Mouse (Mus musculus) spleen, postnatal 36 days (tissue): Measurements from ENCODE around the gene Vars.
"Not testable (repeated sequence)": the region's sequence is repeated elsewhere in the genome, so short reads cannot be mapped to it uniquely, and the experiment has no call there.

Experiments used
- DNase-seq, 2 experiments: peaks; one replicate each; pipeline ENCODE4 v3.0.0; 2022; ENCODE audit warnings: low spot score in 2 of 2, mixed read lengths in 1 of 2

Gene Vars

GRCm38 (mm10) chr17:35003022-35003838, 2.4 kb downstream of the Vars start:
- DNase-seq, result no peak

- no peak for DNase-seq
Observed at GRCm38 (mm10) chr17:35004075-35004717, 3.4 kb downstream of the Vars start.

GRCm38 (mm10) chr17:35005158-35005557, 4.4 kb downstream of the Vars start:
- no peak for DNase-seq

DNA sequence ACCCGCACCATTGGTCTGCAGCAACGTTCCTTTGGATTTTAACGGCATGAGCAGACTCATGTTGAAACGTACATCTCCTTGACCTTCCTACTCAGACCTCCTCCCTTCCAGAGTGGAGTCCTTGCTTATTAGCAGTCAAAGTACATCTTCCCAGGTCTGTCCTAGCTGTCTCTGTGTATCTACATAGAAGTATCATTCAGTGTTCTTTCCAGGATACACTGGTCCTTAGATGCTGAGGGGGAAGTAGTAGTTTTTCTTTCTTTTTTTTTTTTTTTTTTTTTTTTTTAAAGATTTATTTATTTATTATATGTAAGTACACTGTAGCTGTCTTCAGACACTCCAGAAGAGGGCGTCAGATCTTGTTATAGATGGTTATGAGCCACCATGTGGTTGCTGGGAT, 5.1 kb downstream of the Vars start:
- DNase-seq, result not testable (repeated sequence)

- DNase-seq, result no peak
Observed at GRCm38 (mm10) chr17:35007387-35007991, 6.7 kb downstream of the Vars start.

DNA sequence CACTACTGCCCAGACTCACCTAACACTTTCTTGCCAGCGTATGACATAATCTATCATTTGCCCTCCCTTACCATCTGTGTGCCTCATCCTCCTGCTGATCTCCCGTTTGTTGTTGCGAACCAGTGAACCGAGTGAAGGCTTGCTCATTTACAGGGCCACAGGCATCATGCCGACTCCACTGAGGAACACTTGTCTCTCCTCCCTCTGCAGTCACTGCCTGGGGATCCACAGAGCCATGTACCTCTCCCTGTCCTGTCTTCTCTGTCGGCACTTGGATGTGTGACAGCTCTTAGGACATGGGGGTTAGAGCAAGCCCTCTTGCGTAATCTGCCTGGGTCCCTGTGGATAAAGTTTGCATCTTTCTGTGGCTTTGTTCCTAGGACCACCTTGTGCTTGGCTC, 8.8 kb downstream of the Vars start:
- DNase-seq, result no peak

DNA sequence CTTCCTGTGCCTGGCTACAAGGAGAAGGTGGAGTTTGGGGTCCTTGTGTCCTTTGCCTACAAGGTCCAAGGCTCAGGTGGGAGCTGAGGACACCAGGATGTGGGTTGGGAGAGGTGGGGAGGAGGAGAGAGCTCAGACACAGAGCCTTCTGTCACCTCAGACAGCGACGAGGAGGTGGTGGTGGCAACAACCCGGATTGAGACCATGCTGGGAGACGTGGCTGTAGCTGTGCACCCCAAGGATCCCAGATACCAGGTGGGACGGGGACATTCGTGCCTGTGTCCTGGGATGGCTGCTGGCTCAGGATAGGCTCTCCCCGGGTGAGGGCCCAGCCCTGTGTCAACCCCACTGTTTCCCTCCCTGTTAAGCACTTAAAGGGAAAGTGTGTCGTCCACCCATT, 10.7 kb downstream of the Vars start:
- no peak for DNase-seq

GRCm38 (mm10) chr17:35012430-35012829, 11.6 kb downstream of the Vars start:
- no peak for DNase-seq

GRCm38 (mm10) chr17:35013221-35013620, 12.4 kb downstream of the Vars start:
- DNase-seq, result no peak

DNA sequence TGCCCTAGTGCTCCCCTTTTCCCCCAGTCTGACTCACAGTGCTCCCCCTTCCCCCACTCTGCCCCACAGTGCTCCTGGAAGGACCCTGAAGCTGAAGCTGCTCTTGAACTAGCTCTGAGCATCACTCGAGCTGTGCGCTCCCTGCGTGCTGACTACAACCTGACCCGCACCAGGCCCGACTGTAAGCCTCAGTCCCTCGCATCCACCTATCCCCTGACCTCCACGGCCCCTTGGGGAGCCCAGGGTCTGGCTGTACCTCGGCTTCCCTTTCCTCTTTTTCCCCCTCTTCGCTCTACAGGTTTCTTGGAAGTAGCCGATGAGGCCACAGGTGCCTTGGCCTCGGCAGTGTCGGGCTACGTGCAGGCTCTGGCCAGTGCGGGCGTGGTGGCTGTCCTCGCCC, 14.5 kb downstream of the Vars start:
- DNase-seq, result no peak

- DNase-seq, result no peak
Observed at GRCm38 (mm10) chr17:35016376-35016775, 15.6 kb downstream of the Vars start, which contains the start of gene Vwa7. Vwa7 (plus strand) TSS chr17:35016579.

GRCm38 (mm10) chr17:35016791-35017705, 16.3 kb downstream of the Vars start:
- DNase-seq, result no peak

GRCm38 (mm10) chr17:35017706-35018030, 16.9 kb downstream of the Vars start:
- no peak for DNase-seq

DNA sequence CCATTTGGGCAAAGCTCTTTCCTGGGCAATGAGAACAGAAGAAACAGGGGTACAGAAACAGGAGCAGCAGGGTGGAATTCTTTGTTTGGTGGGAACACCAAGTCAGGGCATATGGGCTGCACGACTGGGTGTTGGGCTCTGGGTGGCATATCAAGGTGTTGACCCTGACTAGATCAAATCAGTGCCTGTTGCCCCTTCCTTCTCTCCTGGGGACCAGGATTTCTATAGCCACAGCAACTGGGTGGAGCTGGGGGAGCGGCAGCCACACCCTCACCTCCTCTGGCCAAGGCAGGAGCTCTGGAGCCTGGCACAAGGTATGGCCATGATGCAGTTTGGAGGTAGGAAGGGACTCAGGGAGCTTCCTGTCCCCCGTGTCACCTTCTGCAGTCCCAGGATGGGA, 17.4 kb downstream of the Vars start:
- DNase-seq, result no peak

DNA sequence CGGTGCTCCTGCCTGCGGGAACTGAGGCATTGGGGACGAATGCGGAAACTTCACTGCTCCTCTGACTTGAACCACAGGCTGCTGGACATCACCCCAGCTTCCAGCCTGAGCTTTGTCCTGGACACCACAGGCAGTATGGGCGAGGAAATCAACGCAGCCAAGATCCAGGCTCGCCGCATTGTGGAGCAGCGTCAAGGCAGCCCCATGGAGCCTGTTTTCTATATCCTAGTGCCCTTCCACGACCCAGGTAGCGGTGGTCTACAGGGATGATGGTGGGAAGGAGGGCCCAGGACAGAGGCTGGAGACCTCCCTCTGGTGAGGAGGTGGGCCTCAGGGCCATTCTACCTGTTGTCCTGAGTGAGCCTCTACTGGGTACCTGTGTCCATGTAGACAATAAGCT, 19.1 kb downstream of the Vars start:
- DNase-seq, result no peak

- no peak for DNase-seq
Observed at GRCm38 (mm10) chr17:35020551-35020950, 19.8 kb downstream of the Vars start.

DNA sequence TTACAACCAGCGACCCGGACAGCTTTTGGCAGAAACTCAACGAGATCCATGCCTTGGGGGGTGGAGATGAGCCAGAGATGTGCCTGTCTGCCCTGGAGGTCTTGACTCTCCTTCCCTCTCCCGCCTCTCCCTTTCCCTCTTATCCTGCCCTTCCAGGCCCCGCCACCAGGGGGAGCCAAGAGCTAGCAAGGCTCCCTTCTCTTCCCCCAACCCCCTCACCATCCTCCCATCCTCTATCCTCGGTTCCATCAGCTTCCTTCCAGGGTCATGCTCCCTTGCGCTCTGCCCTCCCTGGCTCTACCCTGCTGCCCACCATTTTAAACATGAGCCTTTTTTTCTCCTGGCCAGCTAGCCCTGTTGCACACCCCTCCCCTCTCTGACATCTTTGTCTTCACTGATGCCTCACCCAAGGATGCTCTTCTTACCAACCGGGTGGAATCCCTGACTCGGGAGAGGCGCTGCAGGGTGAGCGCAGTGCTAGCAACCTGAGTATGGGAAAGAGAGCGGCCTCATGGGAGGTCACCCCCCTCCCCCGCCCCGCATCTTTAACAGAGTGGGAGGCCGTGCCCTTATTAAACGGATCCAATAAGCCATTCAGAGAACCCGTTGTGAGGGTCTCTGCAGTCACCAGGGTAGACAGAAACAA, 20.5 kb downstream of the Vars start:
- peak; percentile 74 to 78 for DNase-seq

DNA sequence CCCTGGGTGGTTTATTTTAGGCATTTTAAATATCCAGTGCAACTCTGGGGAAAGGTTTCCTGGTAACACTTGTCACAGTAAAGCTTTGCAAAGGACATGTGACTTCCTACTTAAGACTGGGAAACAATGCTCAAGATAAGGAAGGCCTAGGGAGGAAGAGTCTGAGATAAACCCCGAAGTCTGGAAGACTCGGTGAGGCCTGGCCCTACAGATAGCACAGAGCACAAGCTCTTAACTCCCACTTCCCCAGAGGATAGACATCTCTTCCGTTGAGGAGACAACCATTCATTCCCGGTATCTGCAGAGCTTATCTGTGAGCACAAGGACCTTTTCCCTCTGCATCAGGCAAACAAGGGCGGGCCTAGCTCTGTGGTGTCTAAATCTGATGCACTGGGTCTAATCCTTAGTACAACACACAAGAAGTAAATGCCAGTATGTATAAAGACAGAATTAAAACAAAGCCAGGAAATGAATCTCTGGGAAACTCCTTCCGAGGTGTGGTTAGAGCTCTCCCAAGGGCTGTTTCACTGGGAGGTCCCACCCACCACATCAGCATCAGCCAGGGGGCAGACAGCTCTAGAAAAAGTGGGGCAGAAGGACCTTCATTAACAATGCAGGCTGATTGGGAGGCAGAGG, 21.2 kb downstream of the Vars start:
- no peak for DNase-seq

DNA sequence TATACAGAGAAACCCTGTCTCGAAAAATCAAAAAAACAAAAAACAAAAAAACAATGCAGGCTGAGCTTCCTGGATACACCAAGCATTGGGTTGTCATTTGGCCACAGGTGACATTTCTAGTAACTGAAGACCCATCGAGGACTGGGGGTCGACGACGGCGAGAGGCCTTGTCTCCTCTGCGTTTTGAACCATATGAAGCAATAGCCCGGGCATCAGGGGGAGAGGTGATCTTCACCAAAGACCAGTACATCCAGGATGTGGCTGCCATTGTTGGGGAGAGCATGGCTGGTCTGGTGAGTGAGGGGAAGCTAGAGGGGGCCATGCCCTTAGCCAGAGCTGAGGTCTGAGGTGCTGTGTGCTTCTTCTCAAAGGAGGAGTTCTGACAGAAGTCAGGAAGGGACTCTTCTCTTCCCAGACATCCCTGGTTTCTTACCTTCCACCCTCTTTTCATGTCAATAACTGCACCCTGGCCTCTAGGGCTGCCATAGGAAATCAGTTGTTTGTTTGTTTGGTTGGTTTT, 21.8 kb downstream of the Vars start:
- DNase-seq, result no peak

DNA sequence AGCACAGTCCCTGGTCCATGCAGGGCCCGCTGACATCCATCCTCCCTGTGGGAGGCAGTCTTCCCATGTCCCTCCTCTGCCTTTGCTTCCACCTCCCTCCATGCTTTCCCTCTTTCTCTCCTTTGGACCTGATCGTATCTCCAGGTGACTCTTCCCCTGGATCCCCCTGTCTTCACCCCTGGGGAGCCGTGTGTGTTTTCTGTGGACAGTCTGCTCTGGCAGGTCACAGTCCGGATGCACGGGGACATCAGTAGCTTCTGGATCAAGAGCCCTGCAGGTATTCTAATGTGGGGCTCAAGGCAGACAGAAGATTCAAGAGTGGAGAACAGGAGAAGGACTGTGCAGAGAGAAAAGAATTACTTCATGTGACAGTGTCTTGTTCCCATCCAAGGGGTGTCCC, 22.4 kb downstream of the Vars start:
- DNase-seq, result no peak

GRCm38 (mm10) chr17:35023756-35024155, 23.0 kb downstream of the Vars start:
- DNase-seq, result peak; percentile 54 to 60
